ENCODE assay signal across 18 mouse cellular contexts in the genomic region with DNA sequence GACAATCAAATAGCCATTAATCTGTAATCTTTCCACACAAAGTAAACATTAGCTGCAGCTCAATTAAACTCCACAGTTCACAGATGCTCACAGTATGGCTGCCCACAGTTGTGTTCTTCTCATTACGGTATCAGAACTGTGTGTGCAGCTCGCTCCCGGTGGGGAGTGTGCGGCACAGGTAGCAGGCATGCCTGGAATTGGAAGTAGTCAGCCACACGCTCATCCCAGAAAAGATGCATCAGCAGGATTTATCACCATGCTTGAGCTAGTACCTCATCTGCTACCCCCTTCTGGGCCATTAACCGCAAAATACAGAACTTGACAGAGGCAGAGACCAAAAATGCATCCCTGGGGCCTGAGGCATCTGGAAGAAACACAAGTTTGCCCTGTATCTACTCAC.
"Had no signal": no experiment of that assay in that cellular context is flagged by ENCODE, and none has a peak within 500 bp of the region (broad histone marks: within the 10 kb centered on the region; RNA-seq: fewer than 3 reads in every experiment).

No protein-coding gene starts in this region.

- H3K27me3 ChIP-seq: midbrain, embryonic 12.5 days; neural tube, embryonic 12.5 days had no signal

- H3K27ac ChIP-seq: midbrain, embryonic 10.5 days; midbrain, embryonic 12.5 days; neural tube, embryonic 12.5 days had no signal

- ATAC-seq: midbrain, embryonic 16.5 days had no signal

- H3K4me3 ChIP-seq: midbrain, embryonic 10.5 days; midbrain, embryonic 12.5 days; myocyte; neural tube, embryonic 12.5 days had no signal

- H3K9ac ChIP-seq: lung, embryonic 14.5 days; midbrain, embryonic 12.5 days; neural tube, embryonic 12.5 days had no signal

- H3K4me2 ChIP-seq: lung, embryonic 14.5 days; midbrain, embryonic 12.5 days; neural tube, embryonic 12.5 days had no signal

- DNase-seq: lung, adult 18-20 months; lung, postnatal 10 days; lung, postnatal 4 days; midbrain, embryonic 14.5 days; retina, postnatal 1 day; right cerebral cortex, adult 18-20 months; right cerebral cortex, postnatal 25 days; right cerebral cortex, postnatal 4 days; spleen, adult 18-20 months; thymus, adult 18-20 months; thymus, postnatal 14 days; thymus, postnatal 36 days had no signal

- H3K4me1 ChIP-seq: midbrain, embryonic 10.5 days; midbrain, embryonic 12.5 days; neural tube, embryonic 12.5 days had no signal

- H3K36me3 ChIP-seq: midbrain, embryonic 10.5 days; midbrain, embryonic 12.5 days; neural tube, embryonic 12.5 days had no signal
